In genomic region chrX:103556681-103557490, GRCm38 (mm10) we compare ENCODE assay signal across 9 mouse cellular contexts.
DNase-seq lines count a peak whose midpoint lies in the region; ATAC-seq and TF ChIP-seq lines count a peak whose summit lies in the region.
"Had no signal": no experiment of that assay in that cellular context is flagged by ENCODE, and none has a peak within 500 bp of the region (broad histone marks: within the 10 kb centered on the region; RNA-seq: fewer than 3 reads in every experiment).

No protein-coding gene starts in this region.

- no peaks in the 10 kb centered on the region for H3K36me3 ChIP-seq in heart, embryonic 15.5 days

- 50% methylated on average over 7 of the region's 7 CpGs for WGBS in heart, embryonic 15.5 days

- no peak overlapping the region for H3K4me3 ChIP-seq in heart, embryonic 15.5 days

- peak; percentile 16 to 24 for DNase-seq in heart, adult 9 months (ENCODE audit: low spot score in 2 of 2)
- DNase-seq in heart, postnatal 4 days, result no peak
- peak; percentile 51 for DNase-seq in brain, embryonic 14.5 days (ENCODE audit: low read depth)
- DNase-seq in left cerebral cortex, postnatal 4 days, result no peak
- DNase-seq in gastrocnemius, adult 8-10 months (ENCODE audit: low spot score in 2 of 2), result no peak

- TF ChIP-seq CTCF in brain, embryonic 14.5 days (IDR thresholded peaks at IDR 0.05; ENCODE audit: borderline replicate concordance, extremely low read depth, insufficient read depth, insufficient read length), result no peak

- H3K9me3 ChIP-seq in heart, embryonic 15.5 days (replicated peaks), result no peaks in the 10 kb centered on the region

- ATAC-seq in heart, embryonic 15.5 days (replicated peaks; ENCODE audit: insufficient number of reproducible peaks, insufficient read depth, low FRiP score, low read depth), result no peak
- 0 out of 2 replicates have a peak, but pooled peaks have one; percentile 37 for ATAC-seq in megakaryocyte-erythroid progenitor cell, adult 5-6 weeks (replicated peaks; ENCODE audit: low FRiP score, low TSS enrichment, poor library complexity, severe bottlenecking)
- no peak for ATAC-seq in erythroblast, adult 5-6 weeks (replicated peaks; ENCODE audit: low FRiP score, poor library complexity, severe bottlenecking)
- ATAC-seq: CD4-positive, CD25-positive, alpha-beta regulatory T cell, adult 4 months had no signal

- H3K4me2 ChIP-seq in heart, embryonic 15.5 days, result no peak overlapping the region

- no peak for TF ChIP-seq POLR2A in brain, embryonic 14.5 days (IDR thresholded peaks at IDR 0.05; ENCODE audit: borderline replicate concordance, extremely low read depth, insufficient read depth, insufficient read length, poor library complexity, severe bottlenecking)

- no peaks in the 10 kb centered on the region for H3K27me3 ChIP-seq in heart, embryonic 15.5 days

- H3K27ac ChIP-seq in heart, embryonic 15.5 days, result peak overlapping the region; percentile 66

- H3K4me1 ChIP-seq in heart, embryonic 15.5 days (replicated peaks), result peaks cover 19% of the 10 kb centered on the region

- no peak overlapping the region for H3K9ac ChIP-seq in heart, embryonic 15.5 days

- intact Hi-C loops in left cerebral cortex, postnatal 4 days (cut with DNase I), result no loop called here

Comparison
In these comparisons a context has a peak if more than half of its experiments do, and no peak if none do; other contexts are left out.
1. DNase-seq: peak in heart, adult 9 months (2 of 2) and brain, embryonic 14.5 days (single experiment); none in heart, postnatal 4 days (single experiment), left cerebral cortex, postnatal 4 days (single experiment) and gastrocnemius, adult 8-10 months (0 of 2).